Mouse (Mus musculus) bone marrow macrophage, adult 2 months (primary cell): Measurements from ENCODE around the gene Dydc1. TPM values are rescaled to one million over a fixed set of nuclear protein-coding genes. Genes with fewer than 3 reads are reported as not detected.

Experiments used
- H3K27ac ChIP-seq: 2 replicates; pipeline ENCODE4 v1.5.1; 2012; ENCODE audit warnings: low read depth, low read length; ENCODE audit not compliant: insufficient read depth
- H3K4me1 ChIP-seq: 2 replicates; pipeline ENCODE4 v1.6.1; 2012; ENCODE audit warnings: low read length; ENCODE audit not compliant: control insufficient read depth, insufficient read depth
- H3K4me3 ChIP-seq: 2 replicates; pipeline ENCODE4 v1.5.1; 2012; ENCODE audit warnings: mild to moderate bottlenecking, low read length, moderate library complexity; ENCODE audit not compliant: insufficient read depth
- CTCF ChIP-seq: IDR thresholded peaks from 2 replicates; pipeline ENCODE4 v1.5.1; 2012; ENCODE audit warnings: low read depth, mild to moderate bottlenecking, low read length, moderate library complexity
- POLR2A ChIP-seq: IDR thresholded peaks from 2 replicates; pipeline ENCODE4 v1.6.1; 2012; ENCODE audit warnings: mild to moderate bottlenecking, low read depth, low read length, borderline replicate concordance
- polyA plus RNA-seq: library from polyadenylated mRNA; stranded (reverse); fragments of >200 nt; gene quantifications from 2 replicates; pipeline ENCODE4 v1.2.4, GENCODE M21; 2012; ENCODE audit not compliant: missing spikeins, insufficient read depth, insufficient read length

Dydc1 gene
- polyA plus RNA-seq = not detected in 2 replicates

GRCm38 (mm10) chr14:41072229-41072943 is at the start of gene Dydc1:
Gene Dydc1 (plus strand): TSS chr14:41072911.
- no peak for TF ChIP-seq CTCF
- TF ChIP-seq POLR2A = no peak
- peak within 1 kb of the TSS; percentile 5; the same call in 1 of the 2 replicates for H3K4me3 ChIP-seq
- H3K27ac ChIP-seq = no peak within 1 kb of the TSS
- no peaks in the 10 kb centered on the region for H3K4me1 ChIP-seq

- Histone ChIP-seq H3K27ac (no peak overlapping the region), H3K4me1 (peaks cover 2% of the 10 kb centered on the region; the same call in 1 of the 2 replicates), H3K4me3 (no peak overlapping the region)
- TF ChIP-seq CTCF = no peak
- TF ChIP-seq POLR2A = no peak
Observed at GRCm38 (mm10) chr14:41025087-41025486, 47.6 kb upstream of the Dydc1 start.

GRCm38 (mm10) chr14:41025594-41026284 is 47.0 kb upstream of the Dydc1 start:
- TF ChIP-seq POLR2A = no peak

GRCm38 (mm10) chr14:41029303-41029702 is 43.4 kb upstream of the Dydc1 start:
- no peaks in the 10 kb centered on the region for H3K4me1 ChIP-seq
- no peak overlapping the region for H3K27ac ChIP-seq
- H3K4me3 ChIP-seq = no peak overlapping the region
- TF ChIP-seq CTCF (no peak), POLR2A (no peak)

More at GRCm38 (mm10) chr14:41025594-41026284, 47.0 kb upstream of the Dydc1 start:
- no peak overlapping the region for H3K27ac ChIP-seq
- no peak overlapping the region for H3K4me3 ChIP-seq
- peaks cover 2% of the 10 kb centered on the region; the same call in 1 of the 2 replicates for H3K4me1 ChIP-seq

GRCm38 (mm10) chr14:41030989-41031513 is 41.7 kb upstream of the Dydc1 start:
- H3K4me1 ChIP-seq = no peaks in the 10 kb centered on the region
- TF ChIP-seq POLR2A (no peak), CTCF (no peak)
- H3K4me3 ChIP-seq = no peak overlapping the region
- H3K27ac ChIP-seq = no peak overlapping the region

GRCm38 (mm10) chr14:41033135-41034110 is 39.3 kb upstream of the Dydc1 start:
- Histone ChIP-seq H3K4me1 (no peaks in the 10 kb centered on the region), H3K4me3 (no peak overlapping the region), H3K27ac (no peak overlapping the region)
- TF ChIP-seq POLR2A (no peak), CTCF (no peak; the same call in 1 of the 2 replicates)

- TF ChIP-seq POLR2A = no peak
- peak; percentile 73 for TF ChIP-seq CTCF
- Histone ChIP-seq H3K4me1 (0 out of 2 replicates have a peak, but pooled peaks cover under 1% of the 10 kb centered on the region), H3K27ac (no peak overlapping the region), H3K4me3 (no peak overlapping the region)
Observed at GRCm38 (mm10) chr14:41035146-41035798, 37.4 kb upstream of the Dydc1 start.

- Histone ChIP-seq H3K27ac (no peak overlapping the region), H3K4me1 (no peaks in the 10 kb centered on the region), H3K4me3 (no peak overlapping the region)
- TF ChIP-seq POLR2A (no peak), CTCF (no peak)
Observed at GRCm38 (mm10) chr14:41047402-41047801, 25.3 kb upstream of the Dydc1 start.

- Histone ChIP-seq H3K4me1 (no peaks in the 10 kb centered on the region), H3K27ac (no peak overlapping the region), H3K4me3 (no peak overlapping the region)
- TF ChIP-seq POLR2A = no peak
- no peak for TF ChIP-seq CTCF
Observed at GRCm38 (mm10) chr14:41050471-41050870, 22.2 kb upstream of the Dydc1 start.
